Mouse (Mus musculus) fibroblast of lung, adult 2 months (primary cell): ENCODE results near the gene Ddx3x.
"Not testable (repeated sequence)": the region's sequence is repeated elsewhere in the genome, so short reads cannot be mapped to it uniquely, and the experiment has no call there.

ENCODE experiments used
- DNase-seq: peaks from one replicate; pipeline ENCODE4 v3.0.0-alpha.2; 2011; ENCODE audit warnings: low read depth

The Ddx3x gene

DNA sequence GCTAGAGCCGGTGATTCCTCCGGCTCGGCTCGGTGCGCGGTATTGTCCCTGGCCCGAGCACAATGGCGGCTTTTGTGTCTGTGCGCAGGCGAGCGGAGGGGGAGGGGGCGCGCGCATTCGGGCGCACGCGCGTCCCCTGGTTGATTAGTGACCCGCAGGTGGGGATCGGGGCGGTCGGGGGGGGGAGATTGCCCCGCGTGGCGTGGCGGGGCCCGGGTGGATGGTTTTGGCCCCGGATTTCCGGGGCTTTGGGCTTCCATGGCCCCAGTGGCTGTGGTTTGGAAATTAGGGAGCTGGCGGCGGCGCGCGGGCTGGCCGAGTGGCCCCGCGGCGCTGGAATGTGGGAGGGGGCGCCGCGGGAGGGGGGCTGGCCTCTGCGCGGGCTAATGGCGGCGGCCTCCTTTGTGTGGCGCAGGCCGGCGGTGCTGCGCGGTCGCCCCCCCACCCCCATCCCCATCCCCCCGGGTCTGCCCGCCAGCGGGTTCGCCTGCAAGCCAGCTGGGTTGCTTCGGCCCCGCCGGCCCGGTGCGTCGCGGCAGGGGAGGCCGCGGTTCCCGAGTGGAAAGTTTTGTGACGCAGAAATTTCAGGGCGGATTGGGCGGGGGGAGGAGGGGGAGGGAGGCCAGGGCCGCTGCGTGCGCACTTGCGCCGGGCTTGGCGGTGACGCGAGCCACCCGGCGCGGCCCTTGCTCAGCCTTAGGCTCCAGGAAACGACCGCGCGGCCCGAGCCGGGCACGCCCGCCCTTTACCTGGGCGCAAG is 739 bp downstream of the Ddx3x start:
- no peak for DNase-seq

DNA sequence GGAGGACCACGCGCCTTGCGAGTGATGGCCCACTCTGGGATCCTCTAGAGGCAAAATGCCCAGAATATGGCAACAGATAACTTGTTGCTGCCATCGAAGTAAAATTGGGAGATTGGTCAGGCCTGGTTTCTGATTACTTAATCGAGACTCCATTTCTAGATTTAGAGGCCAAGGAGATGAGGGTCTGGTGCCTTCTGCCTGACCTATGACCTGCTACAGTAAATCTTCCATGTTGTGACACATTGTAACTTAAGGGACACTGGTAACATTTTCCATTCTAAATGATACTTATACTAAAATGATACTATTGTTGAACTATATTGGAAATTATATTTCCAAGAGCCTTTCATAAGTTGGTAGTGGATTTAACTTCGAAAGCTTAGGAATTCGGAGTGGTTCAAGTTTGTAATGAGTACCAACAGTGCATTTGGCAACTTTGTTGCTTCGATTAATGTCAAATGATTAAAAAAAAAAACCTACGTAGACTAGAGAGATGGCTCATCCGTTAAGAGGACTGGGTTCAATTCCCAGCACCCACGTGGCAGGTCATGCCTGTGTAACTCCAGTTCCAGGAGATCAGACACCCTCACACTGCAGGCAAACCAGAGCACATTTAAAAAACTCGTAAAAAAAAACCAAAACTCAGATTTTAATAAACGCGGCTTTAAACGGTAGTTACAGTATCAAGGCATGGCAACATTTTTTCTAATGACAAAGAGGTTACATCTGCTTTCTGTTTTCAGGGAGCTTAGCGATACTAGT is 1.5 kb downstream of the Ddx3x start:
- no peak for DNase-seq

DNA sequence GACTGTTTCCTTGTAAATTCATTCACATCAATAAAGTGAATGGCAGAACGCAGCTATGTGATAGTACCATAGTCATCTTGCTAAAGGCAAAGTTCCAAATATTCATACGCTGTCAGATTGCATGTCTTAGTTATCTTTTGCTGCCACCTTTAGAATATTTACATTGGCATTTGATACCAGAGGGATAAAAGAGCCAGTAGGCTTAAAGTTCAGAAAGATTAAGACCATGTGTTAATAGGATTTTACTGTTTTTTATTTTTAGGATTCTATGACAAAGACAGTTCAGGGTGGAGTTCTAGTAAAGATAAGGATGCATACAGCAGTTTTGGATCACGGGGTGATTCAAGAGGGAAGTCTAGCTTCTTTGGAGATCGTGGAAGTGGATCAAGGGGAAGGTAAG is 5.0 kb downstream of the Ddx3x start:
- no peak for DNase-seq

DNA sequence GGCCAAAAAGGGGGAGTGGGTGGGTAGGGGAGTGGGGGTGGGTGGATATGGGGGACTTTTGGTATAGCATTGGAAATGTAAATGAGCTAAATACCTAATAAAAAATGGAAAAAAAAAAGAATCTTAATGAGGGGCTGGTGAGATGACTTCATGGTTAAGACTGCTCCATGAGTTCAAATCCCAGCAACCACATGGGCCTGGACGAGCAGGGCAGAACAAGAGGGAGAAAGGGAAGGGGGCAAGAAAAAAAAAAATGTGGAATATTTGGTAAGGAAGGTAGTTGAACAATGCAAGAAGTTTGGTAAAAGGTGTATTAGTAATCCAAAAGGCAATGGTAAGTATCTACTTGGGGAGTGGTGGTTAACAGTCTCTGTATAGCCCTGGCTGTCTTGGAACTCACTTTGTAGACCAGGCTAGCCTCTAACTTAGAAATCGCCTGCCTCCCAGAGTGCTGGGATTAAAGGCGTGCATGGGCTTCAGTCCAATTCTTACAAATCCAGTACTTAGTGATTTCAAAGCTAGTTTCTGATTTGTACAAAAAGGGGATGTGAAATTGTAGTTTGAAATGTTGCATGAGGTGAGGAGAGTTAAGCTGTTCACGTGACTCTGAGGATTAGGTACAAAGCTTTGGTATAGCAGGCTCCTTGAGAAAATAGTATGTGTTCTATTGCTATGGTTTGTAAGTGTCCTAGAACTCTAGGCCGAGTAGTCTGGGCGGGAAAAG is 13.9 kb downstream of the Ddx3x start:
- no peak for DNase-seq

DNA sequence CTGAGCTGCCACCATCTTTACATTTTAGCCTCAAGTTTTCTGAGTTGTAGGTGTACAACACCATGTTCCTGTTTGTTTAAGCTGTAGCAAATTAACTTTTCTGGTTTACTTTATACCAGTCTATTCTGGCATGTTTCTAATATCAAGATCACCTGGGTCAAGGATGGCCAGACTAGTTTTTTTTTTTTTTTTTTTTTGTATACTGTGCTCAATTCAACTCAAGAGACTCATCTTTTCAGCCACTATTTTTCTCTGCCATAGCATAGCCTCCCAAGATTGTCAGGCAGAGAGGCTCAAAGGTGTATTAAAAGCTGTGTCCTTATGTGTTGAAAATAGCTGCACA is 14.4 kb downstream of the Ddx3x start:
- DNase-seq, result no peak

DNA sequence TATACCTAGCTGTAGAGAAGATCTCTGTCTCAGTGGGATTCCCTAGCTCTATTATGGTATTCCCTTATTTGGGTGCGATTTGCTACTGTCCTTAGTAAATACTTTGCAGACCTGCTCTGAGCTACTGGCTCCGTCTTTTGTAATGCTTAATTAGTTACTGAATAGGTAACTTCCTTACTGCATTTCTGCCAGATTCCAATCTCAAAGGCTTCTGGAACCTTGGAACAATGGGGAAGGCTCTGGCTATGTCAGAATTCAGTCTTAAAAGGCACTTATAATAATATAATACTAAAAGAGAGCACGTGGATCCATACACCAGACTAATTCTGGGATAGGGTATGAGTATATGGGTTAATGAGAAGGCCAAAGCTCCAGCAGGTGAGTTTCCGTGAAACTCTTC is 15.5 kb downstream of the Ddx3x start:
- DNase-seq, result not testable (repeated sequence)

DNA sequence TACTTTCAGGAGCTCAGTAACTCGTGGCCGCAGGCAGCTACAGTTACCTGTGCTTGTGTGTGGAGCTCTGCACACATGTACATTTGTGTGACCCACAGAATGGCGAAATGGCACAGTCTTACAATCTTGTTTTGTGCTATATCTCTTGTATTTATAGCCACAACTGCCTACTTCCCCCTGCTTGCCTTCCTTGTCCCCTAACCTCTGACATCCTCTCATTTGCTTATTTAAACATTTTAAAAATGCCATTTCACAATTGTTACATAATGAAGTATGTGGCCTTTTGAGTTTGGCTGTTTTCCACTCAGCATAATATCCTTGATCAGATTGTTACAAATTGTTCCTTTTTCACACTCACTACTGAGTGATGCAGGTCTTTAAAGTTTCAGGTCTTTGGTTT is 25.4 kb downstream of the Ddx3x start:
- DNase-seq, result no peak

DNA sequence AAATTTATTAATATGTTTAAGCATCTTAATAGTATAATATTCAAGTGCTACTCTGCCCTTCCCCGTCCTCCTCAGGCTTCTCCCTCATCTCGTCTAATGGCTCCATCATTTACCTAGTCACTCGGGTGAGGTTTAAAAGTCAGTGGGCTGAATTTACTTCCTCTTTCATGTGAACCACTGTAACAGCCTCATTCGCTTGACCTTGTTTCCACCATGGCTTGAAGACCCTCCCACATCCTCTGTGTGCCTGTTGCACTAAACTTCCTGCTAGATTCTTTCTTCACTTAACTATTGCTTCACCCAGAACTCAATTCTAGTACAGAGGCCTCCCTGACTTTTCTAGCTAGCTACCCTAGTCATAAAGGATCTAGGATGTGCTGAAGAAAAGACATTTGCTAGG is 30.6 kb downstream of the Ddx3x start:
- DNase-seq, result no peak

DNA sequence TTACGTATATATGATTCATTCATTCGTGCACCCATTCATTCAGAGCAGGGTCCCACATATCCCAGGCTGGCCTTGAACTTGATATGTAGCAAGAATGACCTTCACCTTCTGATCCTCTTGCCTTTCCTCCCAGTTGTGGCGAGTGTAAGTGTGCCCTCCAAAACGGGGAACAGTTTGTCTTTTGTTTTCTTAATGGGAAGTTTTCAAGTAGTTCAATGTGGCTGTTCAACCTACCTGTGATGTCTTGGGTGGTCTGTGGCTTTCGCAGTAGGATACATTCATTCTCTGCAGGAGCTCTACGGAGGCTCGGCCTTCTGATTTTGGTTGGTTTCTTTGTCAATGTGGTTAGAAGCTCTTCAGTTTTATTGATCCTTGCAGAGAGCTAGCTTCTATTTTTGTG is 48.8 kb downstream of the Ddx3x start:
- DNase-seq, result no peak
